Mouse (Mus musculus) liver (tissue): ENCODE data around the gene Arhgap24.

Experiments
- DNase-seq: peaks from one replicate; pipeline ENCODE4 v3.0.0-alpha.2; 2020; ENCODE audit warnings: mixed read lengths

Arhgap24 gene

DNA sequence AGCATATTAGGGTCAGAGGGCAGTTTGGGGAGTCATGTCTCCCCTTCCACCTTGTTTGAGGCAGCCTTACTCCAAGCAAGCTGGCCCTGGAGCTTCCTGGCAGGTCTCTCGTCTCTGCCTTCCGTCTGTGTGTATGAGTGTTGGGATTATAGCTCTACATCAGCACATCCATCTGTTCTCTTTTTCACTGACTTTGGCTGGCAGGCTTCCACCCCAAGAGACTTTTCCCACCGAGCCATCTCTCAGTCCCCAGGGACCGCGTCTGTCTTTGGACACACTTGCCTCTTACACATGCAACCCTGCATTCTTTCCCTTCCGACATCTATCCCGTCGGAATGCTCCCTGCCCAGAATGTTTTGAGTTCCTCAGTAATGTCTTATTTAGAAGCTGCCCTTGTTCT, 267.8 kb downstream of the Arhgap24 start:
- DNase-seq, result no peak

DNA sequence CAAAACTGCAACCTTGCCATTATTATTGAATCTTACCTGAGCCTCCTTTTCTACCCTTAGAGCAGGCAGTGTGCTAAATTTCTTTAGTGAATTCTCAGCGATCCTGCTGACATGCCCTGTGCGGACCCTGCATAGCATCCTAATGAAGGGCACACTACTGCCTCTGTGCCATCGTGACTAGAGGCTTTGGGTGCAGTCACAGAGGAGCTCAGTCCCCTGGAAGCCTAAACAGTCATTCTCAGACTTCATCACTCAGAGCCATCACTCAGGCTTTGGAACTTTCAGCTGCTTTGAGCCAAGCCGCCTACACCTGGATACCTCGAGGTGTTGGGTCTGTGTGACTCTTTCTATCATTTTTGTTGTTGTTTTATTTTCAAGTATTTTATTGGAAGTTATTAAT, 269.5 kb downstream of the Arhgap24 start:
- no peak for DNase-seq

DNA sequence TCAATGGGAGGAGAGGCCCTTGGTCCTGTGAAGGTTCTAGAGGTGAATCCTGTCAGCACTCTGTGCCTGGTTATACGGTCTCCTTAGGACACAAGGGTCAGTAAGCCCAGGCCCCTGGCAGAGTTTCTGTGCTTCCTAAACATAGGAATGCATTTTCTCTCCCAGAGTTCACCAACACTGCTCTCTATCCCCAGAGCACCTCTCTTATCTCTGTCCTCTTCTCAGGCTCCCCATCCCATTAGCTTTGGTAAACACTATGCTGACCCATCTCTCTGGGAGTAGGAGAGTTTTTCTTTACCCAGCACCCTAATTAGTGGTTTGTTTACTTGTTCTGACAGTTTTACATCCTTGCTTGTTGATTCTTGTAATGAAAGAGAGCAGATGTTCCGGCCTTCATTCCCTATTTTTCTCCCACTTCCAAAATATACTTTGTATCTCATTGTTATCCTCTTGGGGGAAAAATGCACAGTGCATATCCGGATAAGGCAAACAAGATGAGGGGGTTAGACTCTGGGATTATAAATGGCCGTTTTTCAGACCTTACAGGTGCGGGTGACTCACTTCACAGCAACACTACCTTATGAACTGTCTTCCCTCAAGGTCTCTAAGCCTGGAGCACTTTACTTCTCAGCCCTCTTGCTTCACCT, 270.6 kb downstream of the Arhgap24 start:
- DNase-seq, result no peak

DNA sequence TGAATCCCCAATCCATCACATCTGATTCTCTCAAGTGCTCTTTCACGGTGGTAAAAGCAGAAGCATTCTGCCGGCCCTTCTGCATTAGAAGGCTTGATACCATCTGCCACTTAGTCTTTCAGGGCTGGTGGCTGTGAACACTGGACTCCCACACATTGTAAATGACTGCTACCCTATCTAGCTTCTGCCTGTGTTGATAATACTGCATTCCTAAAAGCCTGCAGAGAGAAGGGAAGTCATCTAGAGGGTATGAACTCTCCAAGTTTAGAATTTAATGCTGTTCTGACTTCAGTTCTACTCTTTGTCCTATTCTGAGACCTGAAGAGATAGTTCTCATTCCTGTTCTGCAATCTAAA, 271.1 kb downstream of the Arhgap24 start:
- no peak for DNase-seq

GRCm38 (mm10) chr5:102757040-102757439, 275.8 kb downstream of the Arhgap24 start:
- no peak for DNase-seq

- no peak for DNase-seq
Measured at GRCm38 (mm10) chr5:102765694-102766093, 284.5 kb downstream of the Arhgap24 start.

GRCm38 (mm10) chr5:102766311-102767057, 285.3 kb downstream of the Arhgap24 start:
- peak; percentile 42 for DNase-seq

DNA sequence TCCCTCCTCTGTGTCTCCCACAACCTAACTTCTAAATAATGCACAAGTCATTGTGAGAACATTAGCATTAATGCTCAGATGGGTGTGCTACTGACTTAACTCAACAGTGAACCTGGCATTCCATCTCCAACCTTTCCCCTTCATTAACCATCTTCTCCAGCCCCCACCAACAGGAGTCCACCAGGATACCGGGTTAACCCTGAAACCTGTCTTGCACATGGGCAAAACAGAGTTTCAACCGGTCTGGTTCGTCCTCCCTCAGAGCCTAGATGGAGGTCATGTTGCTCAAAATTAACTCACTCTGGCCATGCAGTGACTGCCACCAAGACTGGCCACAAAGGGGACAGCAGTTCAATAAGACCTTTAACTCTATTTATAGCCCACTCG, 285.9 kb downstream of the Arhgap24 start:
- DNase-seq, result no peak

GRCm38 (mm10) chr5:102767822-102768221, 286.6 kb downstream of the Arhgap24 start:
- DNase-seq, result no peak

DNA sequence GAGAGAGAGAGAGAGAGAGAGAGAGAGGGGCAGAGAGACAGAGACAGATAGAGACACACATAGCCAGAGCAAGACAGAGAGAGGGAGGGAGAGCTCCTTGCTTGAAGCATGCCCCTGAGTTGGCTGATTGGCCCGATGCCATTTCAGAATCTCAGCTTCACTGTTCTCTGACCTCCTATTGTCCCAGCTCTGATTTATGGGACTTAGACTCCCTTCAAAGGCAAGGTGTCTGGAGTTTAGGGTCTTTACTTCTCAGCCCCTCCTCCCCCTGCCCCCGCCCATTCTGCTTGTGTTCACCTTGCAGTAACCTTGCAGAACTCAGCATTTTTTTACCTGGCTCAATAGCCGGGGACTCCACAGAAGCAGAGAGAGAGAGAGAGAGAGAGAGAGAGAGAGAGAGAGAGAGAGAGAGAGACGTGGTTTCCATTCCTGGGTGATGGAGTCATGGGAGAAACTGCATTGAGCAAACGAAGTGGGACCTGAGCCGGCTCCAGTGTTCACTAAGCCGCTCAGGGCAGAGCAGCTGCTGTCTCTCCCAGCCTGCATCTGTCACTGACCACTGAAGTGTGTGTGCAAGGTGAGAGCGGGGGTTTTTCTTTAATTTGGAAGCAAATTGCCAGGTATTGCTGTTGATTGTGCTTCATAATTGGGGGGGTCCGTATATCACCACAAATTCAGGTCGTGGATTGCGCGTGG, 287.3 kb downstream of the Arhgap24 start:
- no peak for DNase-seq

- DNase-seq, result no peak
Measured at GRCm38 (mm10) chr5:102770611-102771010, 289.4 kb downstream of the Arhgap24 start.

DNA sequence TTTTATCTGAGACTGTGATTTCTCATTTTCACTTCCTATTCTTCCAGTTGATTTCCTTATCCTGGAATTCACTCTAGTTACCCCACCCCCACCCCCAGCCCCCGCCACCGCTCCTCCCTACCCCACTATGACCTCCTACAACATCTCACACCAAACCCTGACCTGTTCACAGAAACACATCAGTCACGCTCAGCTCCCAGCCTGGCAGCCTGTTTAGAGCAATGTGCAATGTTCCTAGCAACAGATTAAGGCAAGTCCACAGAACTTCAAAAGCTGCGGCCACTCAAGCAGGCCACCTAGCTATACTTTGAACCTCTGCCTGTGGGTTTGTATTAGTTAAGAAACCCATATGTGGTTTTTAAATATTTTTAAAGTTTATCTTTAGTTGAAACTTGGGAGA, 293.3 kb downstream of the Arhgap24 start:
- DNase-seq, result no peak

- DNase-seq, result no peak
Measured at GRCm38 (mm10) chr5:102777255-102777654, 296.1 kb downstream of the Arhgap24 start.

DNA sequence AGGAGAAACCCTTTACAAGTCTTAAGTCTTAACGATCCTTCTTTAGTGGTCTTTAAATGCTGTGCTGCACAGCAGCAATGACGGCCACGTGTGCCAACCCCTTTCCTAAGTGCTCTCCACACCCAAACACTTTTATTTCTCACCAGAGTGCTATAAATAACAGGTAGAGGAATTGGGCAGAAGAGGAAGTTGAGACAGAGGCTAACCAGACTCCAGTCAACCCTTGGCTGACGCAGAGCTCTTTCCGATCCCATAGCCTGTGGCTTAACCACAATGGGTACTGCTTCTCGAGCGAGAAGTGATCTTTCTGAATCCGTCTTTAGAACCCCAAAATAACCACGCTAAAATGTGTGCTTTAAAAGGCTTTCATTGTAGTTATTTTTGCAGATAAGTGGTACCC, 296.7 kb downstream of the Arhgap24 start:
- no peak for DNase-seq

DNA sequence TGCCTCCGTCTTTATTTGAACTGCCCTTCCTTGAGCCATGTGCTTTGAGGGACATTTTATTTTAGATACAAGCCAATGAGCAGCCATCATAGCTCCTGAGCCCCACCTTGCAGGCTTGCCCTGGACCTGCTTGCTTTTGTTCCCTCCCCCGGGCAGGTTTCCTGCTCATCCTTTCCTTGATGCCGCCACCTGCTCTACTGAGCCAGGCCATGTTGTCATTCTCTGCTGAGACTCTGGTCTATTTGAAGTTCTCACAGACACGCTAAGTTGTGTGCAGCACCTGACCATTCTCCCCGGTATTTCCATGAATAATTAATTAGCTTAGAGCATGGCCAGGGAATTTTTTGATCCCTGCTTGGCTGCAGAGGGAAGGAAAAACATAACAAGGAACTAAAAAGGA, 297.1 kb downstream of the Arhgap24 start:
- DNase-seq, result no peak

DNA sequence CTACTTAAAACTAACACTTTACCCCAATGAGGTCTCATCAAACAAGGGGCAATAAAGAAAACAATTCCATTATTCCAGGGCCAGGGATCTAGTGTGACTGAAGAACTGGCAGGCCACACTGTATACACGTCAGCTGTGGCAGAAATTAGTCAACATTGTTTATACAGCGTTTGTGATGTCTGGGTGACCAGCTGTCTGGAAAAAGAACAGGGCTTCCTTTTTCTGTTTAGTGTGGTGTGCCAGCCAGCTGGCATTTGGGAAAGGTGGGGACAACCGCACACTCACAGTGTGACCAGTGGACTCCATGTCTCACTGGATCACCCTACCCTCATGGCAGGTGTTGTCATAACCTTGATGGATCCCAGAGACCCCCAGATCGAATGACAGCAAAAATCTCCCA, 302.4 kb downstream of the Arhgap24 start:
- no peak for DNase-seq

- DNase-seq, result no peak
Measured at GRCm38 (mm10) chr5:102786123-102786522, 304.9 kb downstream of the Arhgap24 start.

GRCm38 (mm10) chr5:102788437-102788836, 307.2 kb downstream of the Arhgap24 start:
- DNase-seq, result no peak

GRCm38 (mm10) chr5:102791273-102791672, 310.1 kb downstream of the Arhgap24 start:
- DNase-seq, result no peak

GRCm38 (mm10) chr5:102793536-102793935, 312.3 kb downstream of the Arhgap24 start:
- DNase-seq, result no peak

GRCm38 (mm10) chr5:102801469-102801868, 320.3 kb downstream of the Arhgap24 start:
- DNase-seq, result no peak

DNA sequence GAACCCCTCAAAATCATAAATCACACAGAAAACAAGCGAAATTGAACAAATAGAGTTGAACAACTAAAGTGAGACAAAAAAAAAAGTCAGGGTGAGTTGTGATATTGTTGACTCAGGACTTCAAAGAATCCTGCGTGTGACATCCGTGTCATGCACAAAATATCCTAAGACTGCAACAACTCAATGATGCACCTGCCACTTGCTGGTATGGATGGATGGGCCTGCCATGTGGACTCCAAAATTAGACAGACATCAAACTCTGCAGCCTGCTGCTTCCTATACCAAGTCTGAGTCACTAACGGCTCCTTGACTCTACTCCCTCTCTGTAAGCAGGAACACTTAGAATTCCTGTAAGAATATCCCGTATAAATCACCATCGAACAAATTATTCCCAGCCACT, 321.6 kb downstream of the Arhgap24 start:
- no peak for DNase-seq

- DNase-seq, result no peak
Measured at GRCm38 (mm10) chr5:102803675-102804074, 322.5 kb downstream of the Arhgap24 start.

GRCm38 (mm10) chr5:102807518-102807917, 326.3 kb downstream of the Arhgap24 start:
- DNase-seq, result no peak
